Mouse (Mus musculus): ENCODE measurements around the gene Samsn1.

Gene Samsn1

DNA sequence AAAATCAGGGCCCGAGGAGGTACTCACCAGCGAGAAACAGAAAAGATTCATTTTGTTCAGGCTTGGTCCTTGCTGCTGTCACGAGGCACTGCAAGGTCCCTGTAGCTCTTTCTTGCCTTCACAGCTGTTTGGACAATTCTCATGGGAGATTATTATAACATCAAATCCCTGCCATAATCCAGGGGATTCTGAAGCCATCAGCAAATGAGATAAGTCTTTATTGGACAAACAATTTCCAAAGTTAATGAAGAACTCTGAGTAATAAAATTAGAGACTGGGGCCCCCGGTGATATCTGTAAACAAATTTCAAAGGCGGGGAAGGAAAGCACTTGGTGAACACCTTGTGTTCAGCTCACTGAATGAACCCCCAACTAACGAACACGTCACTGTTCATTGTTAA, at the start of gene Samsn1:
Gene Samsn1 (minus strand): TSS at position 101 of the 400 bp plus-strand sequence.
- in situ Hi-C loops (cut with MboI, MseI) = loop anchor here in 1 of 2 experiments (10.0 kb wide), 1 partner anchor 247 kb away; no protein-coding TSS in a partner anchor

DNA sequence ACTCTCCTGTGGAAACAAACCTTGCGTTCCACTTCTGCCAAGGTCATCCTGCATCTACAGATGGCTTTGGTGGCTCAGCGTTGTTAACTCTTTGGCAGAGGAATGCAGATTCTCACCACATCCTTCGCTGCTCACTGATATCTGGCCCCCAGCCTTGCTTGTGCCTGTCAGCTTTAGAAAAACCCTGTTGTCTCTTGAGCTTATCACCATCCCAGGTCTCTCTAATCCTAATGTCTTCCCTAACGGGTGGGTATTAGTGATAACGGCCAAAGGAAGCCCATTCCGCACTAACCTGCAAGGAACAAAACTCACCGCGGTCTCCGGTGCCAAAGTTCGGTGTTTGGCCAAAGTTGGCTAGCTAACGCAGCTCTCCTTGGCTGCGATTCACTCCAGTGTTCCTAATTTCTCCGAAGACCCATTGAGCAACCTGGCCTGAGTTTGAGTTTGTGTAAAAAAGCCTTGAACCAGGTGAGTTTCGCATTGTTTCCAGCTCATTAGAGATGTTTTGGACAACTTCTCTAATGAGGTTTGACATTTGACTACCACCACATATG, 44.1 kb upstream of the Samsn1 start:
- in situ Hi-C loops (cut with MboI, MseI) = no loop called here

DNA sequence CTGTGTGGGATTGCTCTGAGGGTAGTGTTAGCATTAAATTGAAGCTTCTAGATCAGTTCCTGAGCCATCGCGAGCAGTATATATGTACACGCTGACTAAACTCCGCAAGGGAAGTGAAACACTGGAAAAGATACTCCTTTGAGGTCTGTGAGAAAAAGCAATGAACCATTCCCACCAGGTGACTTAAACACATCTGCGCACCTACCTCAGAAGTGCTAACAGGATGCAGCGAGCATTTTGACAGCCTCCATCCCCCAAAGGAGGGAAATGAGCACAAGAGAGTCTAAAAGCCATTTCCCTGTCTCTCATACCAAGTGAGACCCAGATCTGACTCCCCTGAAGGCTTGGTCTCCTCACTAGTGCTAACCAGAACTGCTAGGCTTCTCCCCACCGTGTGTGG, 32.9 kb upstream of the Samsn1 start:
- in situ Hi-C loops (cut with MboI, MseI) = no loop called here

DNA sequence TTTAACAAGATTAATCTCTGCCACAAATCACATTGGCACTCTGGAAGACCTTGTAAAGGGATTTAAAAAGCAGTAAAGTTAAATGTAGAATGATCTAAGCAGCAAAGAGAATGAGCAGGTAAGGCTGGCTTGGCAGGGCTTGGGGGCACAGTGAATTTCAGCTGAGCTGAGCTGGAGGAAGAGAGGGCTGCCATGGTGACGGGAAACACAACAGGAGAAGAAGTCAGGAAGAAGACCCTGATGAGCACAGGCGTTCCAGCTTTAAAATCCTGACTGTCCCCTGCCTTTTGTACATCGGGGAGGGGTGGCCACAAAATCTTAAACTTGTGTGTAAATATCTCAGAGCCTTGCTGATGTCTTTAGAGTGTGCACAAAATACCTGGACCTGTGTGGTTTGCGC, 32.0 kb upstream of the Samsn1 start:
- in situ Hi-C loops (cut with MboI, MseI) = no loop called here

DNA sequence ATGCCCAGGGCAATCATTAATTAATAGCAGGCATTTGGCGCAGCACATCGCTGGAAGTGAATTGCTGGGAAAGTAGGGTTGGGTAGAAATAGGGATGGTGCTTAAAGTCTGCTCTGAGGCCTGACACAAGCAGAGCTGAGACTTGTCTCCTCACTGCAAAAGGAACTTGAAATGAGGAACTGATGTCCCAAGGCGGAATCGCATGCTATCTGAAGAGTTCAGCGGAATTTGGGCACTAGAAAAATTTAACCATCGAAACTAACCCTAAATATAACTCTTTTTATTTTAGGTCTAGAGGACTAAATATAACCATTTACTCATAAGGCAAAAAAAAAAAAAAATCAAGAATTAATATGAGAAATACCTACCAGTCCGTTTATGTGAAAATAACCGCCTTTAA, 31.5 kb upstream of the Samsn1 start:
- in situ Hi-C loops (cut with MboI, MseI) = no loop called here

- in situ Hi-C loops (cut with MboI, MseI) = no loop called here
Measured at GRCm38 (mm10) chr16:76047066-76047465, 25.0 kb upstream of the Samsn1 start.

- in situ Hi-C loops (cut with MboI, MseI) = no loop called here
Measured at GRCm38 (mm10) chr16:76040319-76040945, 18.4 kb upstream of the Samsn1 start.

DNA sequence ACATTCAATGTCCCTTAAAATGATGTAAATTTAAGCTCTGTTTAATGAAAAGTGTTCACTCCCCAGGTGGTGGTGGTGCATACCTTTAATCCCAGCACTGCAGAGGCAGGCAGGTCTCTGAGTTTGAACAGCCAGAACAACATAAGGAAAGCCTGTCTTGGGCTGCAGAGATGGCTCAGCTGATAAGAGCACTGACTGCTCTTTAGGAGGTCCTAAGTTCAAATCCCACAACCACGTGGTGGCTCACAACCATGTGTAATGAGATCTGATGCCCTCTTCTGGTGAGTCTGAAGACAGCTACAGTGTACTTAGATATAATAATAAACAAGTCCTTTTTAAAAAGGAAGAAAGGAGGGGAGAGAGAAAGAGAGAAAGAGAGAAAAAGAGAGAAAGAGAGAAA, 2.9 kb downstream of the Samsn1 start:
- in situ Hi-C loops (cut with MboI, MseI) = no loop called here

GRCm38 (mm10) chr16:76003812-76004389, 18.2 kb downstream of the Samsn1 start:
- in situ Hi-C loops (cut with MboI, MseI) = no loop called here

DNA sequence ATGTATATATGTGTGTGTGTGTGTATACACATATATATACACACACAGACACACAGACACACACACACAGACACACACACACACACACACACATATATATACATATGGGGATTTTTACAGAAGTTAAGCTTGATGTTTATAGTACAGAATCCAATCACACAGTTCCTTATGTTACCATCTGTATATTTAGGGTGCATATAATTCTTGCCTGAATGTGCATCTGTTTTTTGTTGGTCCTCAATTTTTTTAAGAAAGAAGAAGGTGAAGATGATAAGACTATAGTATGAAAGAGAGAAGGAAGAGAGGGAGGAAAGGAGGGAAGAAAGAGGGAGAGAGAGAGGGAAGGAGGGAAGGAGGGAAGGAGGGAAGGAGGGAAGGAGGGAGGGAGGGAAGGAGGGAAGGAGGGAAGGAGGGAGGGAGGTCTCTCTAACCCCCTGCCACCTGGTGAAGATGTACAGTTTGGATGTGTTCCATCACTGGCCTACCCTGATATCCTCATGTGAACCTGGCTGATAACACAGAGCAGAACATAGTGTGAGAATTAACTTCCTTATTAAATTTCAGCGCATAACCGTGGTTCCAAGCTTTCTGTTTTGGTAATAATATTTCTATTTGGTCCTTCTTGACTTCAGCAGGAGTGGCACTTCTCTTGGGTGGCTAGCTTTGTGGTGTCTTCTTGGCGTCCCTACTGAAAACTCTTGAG, 19.1 kb downstream of the Samsn1 start:
- in situ Hi-C loops (cut with MboI, MseI) = no loop called here

GRCm38 (mm10) chr16:76002287-76002686, 19.8 kb downstream of the Samsn1 start:
- in situ Hi-C loops (cut with MboI, MseI) = no loop called here

DNA sequence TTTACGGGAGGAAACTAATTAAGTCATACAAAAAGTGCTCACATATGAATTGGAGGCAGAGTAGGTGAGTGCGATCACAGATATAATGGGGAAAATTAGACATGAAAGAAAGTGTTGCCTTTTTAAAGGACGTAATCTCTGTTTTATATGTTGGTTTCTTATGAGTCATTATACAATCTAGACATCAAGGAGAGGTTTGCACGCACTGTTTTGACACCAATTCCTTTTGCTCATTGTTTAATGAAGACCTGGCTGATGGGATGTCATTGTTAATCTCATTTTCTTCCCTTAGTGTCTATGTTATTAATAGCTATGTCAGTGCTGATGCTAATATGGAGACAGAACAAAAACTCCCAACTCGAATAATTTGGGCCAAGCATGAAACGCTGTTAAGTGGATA, 20.3 kb downstream of the Samsn1 start:
- in situ Hi-C loops (cut with MboI, MseI) = no loop called here

GRCm38 (mm10) chr16:76000127-76000526, 22.0 kb downstream of the Samsn1 start:
- in situ Hi-C loops (cut with MboI, MseI) = no loop called here

GRCm38 (mm10) chr16:75990173-75990572, 31.9 kb downstream of the Samsn1 start:
- in situ Hi-C loops (cut with MboI, MseI) = no loop called here

DNA sequence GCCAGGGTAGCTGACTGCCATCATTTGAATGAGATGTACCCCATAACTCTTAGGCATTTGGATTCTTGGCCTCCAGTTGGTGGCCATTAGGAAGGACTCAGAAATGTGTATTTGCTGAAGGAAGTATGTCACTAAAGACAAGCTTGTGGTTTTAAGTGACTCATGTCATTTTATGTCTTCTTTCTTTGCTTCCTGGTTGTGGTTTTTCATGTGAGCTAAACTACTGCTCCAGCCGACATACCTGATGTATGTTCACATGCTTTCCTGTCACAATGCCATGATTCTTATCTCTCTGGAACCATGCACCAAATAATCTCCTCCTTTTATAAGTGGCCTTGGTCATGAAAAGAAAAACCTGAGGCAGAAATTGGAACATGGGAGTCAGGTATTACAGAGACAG, 38.2 kb downstream of the Samsn1 start:
- in situ Hi-C loops (cut with MboI, MseI) = no loop called here

DNA sequence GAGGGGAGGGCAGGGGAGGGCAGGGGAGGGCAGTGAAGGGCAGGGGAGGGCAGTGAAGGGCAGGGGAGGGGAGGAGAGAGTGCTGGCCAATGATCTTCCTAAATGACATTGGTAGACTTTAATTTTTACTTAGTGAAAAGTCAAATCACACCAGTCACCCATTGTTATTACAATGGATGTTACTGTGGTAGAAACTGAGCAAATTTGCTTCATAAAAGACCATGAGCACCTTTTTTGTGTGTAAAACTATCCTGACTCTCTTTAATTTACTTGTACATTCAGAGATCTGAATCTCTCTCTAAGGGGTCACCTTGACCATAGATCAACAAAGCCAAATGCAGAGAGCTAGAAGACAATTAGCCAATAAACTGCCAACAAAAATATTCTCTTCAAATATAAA, 42.7 kb downstream of the Samsn1 start:
- in situ Hi-C loops (cut with MboI, MseI) = loop anchor here in 1 of 2 experiments (10.0 kb wide), 1 partner anchor 585 kb away; no protein-coding TSS in a partner anchor

- in situ Hi-C loops (cut with MboI, MseI) = loop anchor here in 1 of 2 experiments (10.0 kb wide), 1 partner anchor 587 kb away; no protein-coding TSS in a partner anchor
Measured at GRCm38 (mm10) chr16:75977798-75978197, 44.3 kb downstream of the Samsn1 start.

DNA sequence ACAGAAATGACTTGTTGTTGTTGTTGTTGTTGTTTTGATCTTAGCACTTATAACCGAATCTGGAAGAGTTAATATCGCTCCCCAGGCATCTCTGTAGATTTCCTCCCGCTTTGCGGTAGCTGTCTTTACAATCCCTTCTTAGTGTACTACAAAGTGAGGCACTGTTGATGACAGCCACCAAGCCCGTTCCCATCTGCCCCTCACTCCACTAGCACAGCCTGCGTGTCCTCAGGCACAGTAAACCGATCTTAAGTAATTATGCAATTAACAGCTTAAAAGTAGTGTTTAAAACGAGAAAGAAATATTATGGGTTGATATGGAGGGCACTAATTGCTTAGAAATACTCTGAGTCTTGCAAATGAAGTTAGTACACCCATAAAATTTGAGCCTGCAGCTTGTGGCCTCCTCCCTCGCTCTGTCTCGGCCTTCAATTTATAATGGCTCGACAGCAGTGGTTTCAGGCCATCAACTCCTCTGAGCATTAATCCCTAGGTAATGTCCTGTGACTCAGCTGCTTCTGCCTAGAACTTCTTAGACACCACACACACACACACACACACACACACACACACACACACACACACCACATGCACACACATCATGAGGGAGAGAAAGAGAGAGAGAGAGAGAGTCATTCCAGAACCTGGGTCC, 46.3 kb downstream of the Samsn1 start:
- in situ Hi-C loops (cut with MboI, MseI) = loop anchor here in 1 of 2 experiments (10.0 kb wide), 1 partner anchor 589 kb away; no protein-coding TSS in a partner anchor

DNA sequence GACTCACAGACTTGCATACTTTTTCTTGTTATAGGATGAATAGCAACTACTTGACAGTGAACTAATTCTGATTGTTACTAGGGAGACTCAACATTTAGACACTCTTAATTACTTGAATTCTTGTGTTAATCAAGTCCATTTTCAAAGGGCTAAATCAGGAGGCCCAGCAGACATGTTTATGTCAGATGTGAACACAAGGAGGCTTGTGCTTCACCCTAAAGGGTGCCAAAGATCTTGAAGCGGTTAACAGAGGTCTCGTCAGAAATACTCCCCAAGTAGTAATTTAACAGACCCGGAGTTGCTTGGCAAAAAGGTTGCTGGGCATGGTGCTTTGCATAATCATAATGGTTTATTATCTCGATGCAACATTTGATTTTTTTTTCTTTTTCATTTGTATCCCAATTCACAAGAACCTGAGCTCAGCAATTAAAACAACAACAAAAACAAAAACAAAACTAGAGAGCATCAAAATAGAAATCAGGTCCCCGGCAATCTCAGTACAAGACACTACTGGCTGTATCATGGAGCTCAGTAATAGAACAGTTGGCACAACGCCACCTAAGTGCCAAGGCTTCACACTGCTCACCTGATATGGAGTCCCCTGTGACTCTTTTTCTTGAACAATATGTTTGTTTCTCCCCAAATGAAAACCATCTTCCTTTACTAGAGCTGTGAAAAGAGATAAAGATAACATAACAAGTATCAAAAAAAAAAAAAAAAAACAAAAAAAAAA, 51.6 kb downstream of the Samsn1 start:
- in situ Hi-C loops (cut with MboI, MseI) = loop anchor here in 1 of 2 experiments (10.0 kb wide), 1 partner anchor 594 kb away; no protein-coding TSS in a partner anchor

DNA sequence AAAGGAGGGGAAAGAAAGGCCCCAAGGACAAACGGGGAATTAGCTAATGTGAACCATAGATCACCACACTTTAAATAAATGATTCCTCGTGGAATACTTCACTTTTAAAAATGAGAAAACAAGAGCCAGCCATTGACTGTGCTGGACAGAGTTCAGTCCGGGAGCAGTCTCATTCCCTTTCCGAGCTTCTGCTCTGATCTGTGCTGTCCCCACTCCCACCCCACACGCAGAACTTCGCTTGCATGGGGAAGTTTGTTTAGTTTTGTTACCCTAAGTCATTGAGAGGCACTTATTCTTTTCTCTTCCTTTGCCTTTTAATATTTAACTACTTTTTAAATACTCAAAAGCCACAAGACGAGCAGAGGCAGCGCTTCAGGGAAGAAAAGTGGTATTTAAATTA, 60.1 kb downstream of the Samsn1 start:
- in situ Hi-C loops (cut with MboI, MseI) = no loop called here

DNA sequence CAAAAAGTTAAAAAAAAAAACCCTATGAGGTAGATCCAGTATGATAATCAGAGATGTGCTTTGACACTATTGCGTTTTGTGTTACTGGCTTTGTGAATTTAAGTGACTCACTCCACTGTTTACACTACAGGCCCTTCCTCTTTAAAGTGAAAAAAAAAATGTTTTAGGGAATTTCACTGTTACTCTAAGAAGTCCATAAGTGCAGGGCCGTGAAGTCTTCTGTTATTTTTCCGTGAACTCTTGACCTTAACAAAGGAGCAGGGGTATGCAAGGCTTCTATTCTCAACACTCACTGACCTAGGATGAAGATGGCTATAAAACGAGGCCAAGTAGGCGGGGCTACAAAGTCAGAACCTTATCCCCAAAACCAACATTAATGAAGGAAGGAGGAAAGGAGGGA, 60.6 kb downstream of the Samsn1 start:
- in situ Hi-C loops (cut with MboI, MseI) = no loop called here
